Mouse (Mus musculus): ENCODE data around the gene Plcd4.

DNA sequence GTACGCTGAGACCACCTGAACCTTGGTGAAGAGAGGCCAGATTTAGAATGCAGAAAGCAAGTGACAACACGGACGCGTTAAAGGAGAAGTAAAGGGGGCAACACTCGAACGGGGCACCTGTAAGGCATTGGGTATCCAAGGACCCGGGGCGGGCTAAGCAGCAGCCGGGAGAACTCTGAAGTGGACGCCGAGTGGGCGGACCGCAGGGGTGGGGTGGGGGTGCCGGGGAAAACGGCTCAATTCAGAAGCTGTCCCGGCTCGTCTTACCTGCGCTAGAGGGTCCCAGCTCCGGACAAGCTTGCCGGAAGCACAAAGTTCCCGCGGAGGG is 37.3 kb upstream of the Plcd4 start:
- no peak for TF ChIP-seq MAFK (IDR thresholded peaks at IDR 0.05; ENCODE audit: borderline replicate concordance, low read depth, low read length)
- TF ChIP-seq MXI1 (IDR thresholded peaks at IDR 0.05; ENCODE audit: low read depth, low read length) = no peak
- no peak for TF ChIP-seq GABPA (IDR thresholded peaks at IDR 0.05; ENCODE audit: low read depth, low read length)
- no peak for TF ChIP-seq BHLHE40 (IDR thresholded peaks at IDR 0.05; ENCODE audit: borderline replicate concordance, low read depth, low read length)
- TF ChIP-seq CTCF (IDR thresholded peaks at IDR 0.05 in 2 of 3, conservative IDR thresholded peaks at IDR 0.05 in 1 of 3; ENCODE audit: control insufficient read depth in 1 of 3, insufficient read depth in 1 of 3, low read depth in 2 of 3, low read length in 3 of 3, poor library complexity in 1 of 3, severe bottlenecking in 1 of 3) = no peak
- TF ChIP-seq NRF1 (IDR thresholded peaks at IDR 0.05; ENCODE audit: insufficient read depth, low read depth, low read length, poor library complexity, severe bottlenecking) = no peak
- no peak for TF ChIP-seq CHD1 (IDR thresholded peaks at IDR 0.05; ENCODE audit: low read depth, low read length)
- TF ChIP-seq POLR2A (IDR thresholded peaks at IDR 0.05; ENCODE audit: control insufficient read depth in 1 of 2, insufficient read depth in 1 of 2, low read depth in 1 of 2, low read length in 2 of 2, poor library complexity in 1 of 2) = no peak
- no peak for TF ChIP-seq E2F4 (IDR thresholded peaks at IDR 0.05; ENCODE audit: borderline replicate concordance, low read depth, low read length)
- TF ChIP-seq USF1 (IDR thresholded peaks at IDR 0.05; ENCODE audit: low read depth, low read length) = no peak
